8 mouse cellular contexts compared by ENCODE assay signal in genomic region chr17:45807452-45807851, GRCm38 (mm10).
DNase-seq lines count a peak whose midpoint lies in the region; ATAC-seq and TF ChIP-seq lines count a peak whose summit lies in the region.

No protein-coding gene starts in this region.

- peaks cover 7% of the 10 kb centered on the region for H3K27me3 ChIP-seq in hindbrain, embryonic 15.5 days

- peak overlapping the region; percentile 83 for H3K27ac ChIP-seq in bone marrow macrophage, adult 2 months (ENCODE audit: insufficient read depth, low read depth, low read length)
- H3K27ac ChIP-seq in hindbrain, embryonic 15.5 days (replicated peaks), result 0 out of 2 replicates have a peak overlapping the region, but pooled peaks have one; percentile 20

- peak; percentile 58; the same call in 1 of the 2 replicates for ATAC-seq in hindbrain, embryonic 15.5 days (ENCODE audit: low FRiP score, low read depth)
- 0 out of 2 replicates have a peak, but pooled peaks have one; percentile 29 for ATAC-seq in monocyte, adult 5-6 weeks (replicated peaks; ENCODE audit: insufficient number of reproducible peaks, low FRiP score, low TSS enrichment, poor library complexity, severe bottlenecking)

- no peaks in the 10 kb centered on the region for H3K36me3 ChIP-seq in hindbrain, embryonic 15.5 days

- peak overlapping the region; percentile 9; the same call in 1 of the 2 replicates for H3K4me3 ChIP-seq in bone marrow macrophage, adult 2 months (ENCODE audit: insufficient read depth, low read length)
- H3K4me3 ChIP-seq in hindbrain, embryonic 15.5 days, result no peak overlapping the region

- H3K9me3 ChIP-seq in hindbrain, embryonic 15.5 days, result no peaks in the 10 kb centered on the region

- 59% methylated on average over 12 of the region's 13 CpGs for WGBS in hindbrain, embryonic 15.5 days

- no peak for TF ChIP-seq POLR2A in bone marrow macrophage, adult 2 months (IDR thresholded peaks at IDR 0.05; ENCODE audit: borderline replicate concordance, low read depth, low read length)

- TF ChIP-seq CTCF in bone marrow macrophage, adult 2 months (IDR thresholded peaks at IDR 0.05; ENCODE audit: low read depth, low read length), result no peak

- H3K4me1 ChIP-seq in bone marrow macrophage, adult 2 months (ENCODE audit: control insufficient read depth, insufficient read depth, low read length), result peaks cover 33% of the 10 kb centered on the region
- peaks cover 14% of the 10 kb centered on the region for H3K4me1 ChIP-seq in hindbrain, embryonic 15.5 days (replicated peaks)

- peak; percentile 40 to 54 for DNase-seq in kidney, postnatal 4 days
- DNase-seq in kidney, adult 18-20 months, result no peak
- DNase-seq in cerebellum, adult 11 months, result no peak
- no peak for DNase-seq in adrenal gland, postnatal 36 days
- DNase-seq in spleen, postnatal 14 days (ENCODE audit: low spot score in 2 of 2), result no peak

- H3K9ac ChIP-seq in hindbrain, embryonic 15.5 days, result no peak overlapping the region

- no peak overlapping the region for H3K4me2 ChIP-seq in hindbrain, embryonic 15.5 days

Comparison
In these comparisons a context has a peak if more than half of its experiments do, and no peak if none do; other contexts are left out.
1. DNase-seq: peak in kidney, postnatal 4 days (2 of 2); none in kidney, adult 18-20 months (single experiment), cerebellum, adult 11 months (single experiment), adrenal gland, postnatal 36 days (0 of 2) and spleen, postnatal 14 days (0 of 2).